ENCODE assay signal across 9 mouse cellular contexts in genomic region chr2:26118584-26119309, GRCm38 (mm10). TPM values are rescaled to one million over a fixed set of nuclear protein-coding genes. Genes with fewer than 3 reads are reported as not detected.
DNase-seq lines count a peak whose midpoint lies in the region; ATAC-seq and TF ChIP-seq lines count a peak whose summit lies in the region.
"Had no signal": no experiment of that assay in that cellular context is flagged by ENCODE, and none has a peak within 500 bp of the region (broad histone marks: within the 10 kb centered on the region; RNA-seq: fewer than 3 reads in every experiment).

No protein-coding gene starts in this region.

- no peaks in the 10 kb centered on the region for H3K9me3 ChIP-seq in kidney, postnatal 0 days (replicated peaks; ENCODE audit: low read length)
- H3K9me3 ChIP-seq: G1E had no signal

- 0 out of 2 replicates have a peak overlapping the region, but pooled peaks have one; percentile 28 for H3K9ac ChIP-seq in kidney, postnatal 0 days (ENCODE audit: low read depth, low read length)

- ATAC-seq in kidney, postnatal 0 days (replicated peaks; ENCODE audit: low FRiP score, low read depth) = no peak; the same call in 1 of the 2 replicates
- ATAC-seq in activated CD4-positive, CD25-positive, alpha-beta regulatory T cell, adult 4 months = no peak

- peak; percentile 81 for DNase-seq in gastrocnemius, adult 2 months
- no peak for DNase-seq in gastrocnemius, adult 18-20 months (ENCODE audit: low spot score)
- DNase-seq in MN1 (ENCODE audit: low spot score) = peak; percentile 86
- peak; percentile 67 for DNase-seq in gastrocnemius, postnatal 14 days
- DNase-seq in kidney, postnatal 0 days (ENCODE audit: low spot score) = no peak
- peak; percentile 46 for DNase-seq in skeletal muscle tissue, adult 2 months (ENCODE audit: low read depth, low spot score)
- no peak for DNase-seq in embryo, embryonic 10 days (ENCODE audit: low spot score)

- H3K27ac ChIP-seq in gastrocnemius, adult 2 months = peak overlapping the region; percentile 94
- H3K27ac ChIP-seq in kidney, postnatal 0 days = peak overlapping the region; percentile 75

- 0 out of 2 replicates have a peak overlapping the region, but pooled peaks have one; percentile 24 for H3K4me2 ChIP-seq in kidney, postnatal 0 days (ENCODE audit: low read length)

- TF ChIP-seq CTCF in gastrocnemius, adult 2 months (IDR thresholded peaks at IDR 0.05) = no peak
- no peak for TF ChIP-seq CTCF in kidney, postnatal 0 days (IDR thresholded peaks at IDR 0.05; ENCODE audit: low read depth)

- H3K36me3 ChIP-seq in kidney, postnatal 0 days (ENCODE audit: insufficient read depth, low read length) = no peaks in the 10 kb centered on the region
- H3K36me3 ChIP-seq: G1E had no signal

- 0 out of 2 replicates have a peak, but pooled peaks cover 1% of the 10 kb centered on the region for H3K27me3 ChIP-seq in kidney, postnatal 0 days (ENCODE audit: insufficient read depth, low read length)

- 52% methylated on average over 4 of the region's 4 CpGs for WGBS in kidney, postnatal 0 days

- H3K4me3 ChIP-seq in gastrocnemius, adult 2 months = peak overlapping the region; percentile 51
- H3K4me3 ChIP-seq in kidney, postnatal 0 days (replicated peaks; ENCODE audit: low read depth, low read length) = no peak overlapping the region

- intact Hi-C loops in gastrocnemius, adult 2 months (cut with DNase I) = no loop called here
- intact Hi-C loops in gastrocnemius, postnatal 14 days (cut with DNase I; ENCODE audit: low total_unique reads) = no loop called here

- H3K4me1 ChIP-seq in kidney, postnatal 0 days (replicated peaks; ENCODE audit: insufficient read depth, low read length) = peaks cover 28% of the 10 kb centered on the region

RNA-seq across cellular contexts. Expression of gene Nacc2, which starts 4.3 kb away (rescaled TPM):
- 10 to 100 TPM; 18.9 to 32.6 TPM for total RNA-seq in gastrocnemius, adult 2 months (2021)
- 10 to 100 TPM; 23.4 to 24.5 TPM for total RNA-seq in gastrocnemius, adult 18-20 months (2021)
- 10 to 100 TPM; 12.3 to 18.4 TPM for total RNA-seq in gastrocnemius, postnatal 14 days (2021)
- 11.3 and 12.2 TPM in 2 replicates for polyA plus RNA-seq in kidney, postnatal 0 days (2015; fragmentation: Nextera tagmentation; extraction: Ambion mirVana)
- 1 to 10 TPM; 1.1 to 1.3 TPM for polyA plus RNA-seq in activated CD4-positive, CD25-positive, alpha-beta regulatory T cell, adult 4 months (2017; shearing (Covaris generic))

Comparison
In these comparisons a context has a peak if more than half of its experiments do, and no peak if none do; other contexts are left out.
1. DNase-seq: peak in gastrocnemius, adult 2 months (single experiment), MN1 (single experiment), gastrocnemius, postnatal 14 days (single experiment) and skeletal muscle tissue, adult 2 months (single experiment); none in gastrocnemius, adult 18-20 months (single experiment), kidney, postnatal 0 days (single experiment) and embryo, embryonic 10 days (single experiment).